Mouse (Mus musculus) heart, postnatal 14 days (tissue): Measurements from ENCODE around the gene Rasgrp2. TPM values are rescaled to one million over a fixed set of nuclear protein-coding genes. Genes with fewer than 3 reads are reported as not detected.

Source experiments
- DNase-seq, 2 experiments: peaks; one replicate each; pipeline ENCODE4 v3.0.0; 2021 to 2022
- intact Hi-C: fragments of 180-260 bp; cut with DNase I; formaldehyde crosslinking; loops from one replicate; pipeline ENCODE4 v1.15.1; 2025
- total RNA-seq, 2 experiments: library from RNA; stranded (reverse); gene quantifications; 2 replicates each; pipeline ENCODE4 v1.2.3; 2021

The Rasgrp2 gene
- total RNA-seq, 2 experiments from 2014 or later = 66.6 to 70.7 TPM

GRCm38 (mm10) chr19:6380411-6381166 is 18.6 kb upstream of the Rasgrp2 start:
- no peak for DNase-seq
- intact Hi-C loops = no loop called here

- no peak for DNase-seq
- intact Hi-C loops = no loop called here
These were observed 17.9 kb upstream of the Rasgrp2 start for GRCm38 (mm10) chr19:6381238-6381637.

- intact Hi-C loops = no loop called here
- DNase-seq = no peak
These were observed 16.7 kb upstream of the Rasgrp2 start for GRCm38 (mm10) chr19:6382323-6382924.

GRCm38 (mm10) chr19:6383470-6383869 is 15.7 kb upstream of the Rasgrp2 start:
- DNase-seq = no peak
- intact Hi-C loops = no loop called here

GRCm38 (mm10) chr19:6384128-6384527 is 15.0 kb upstream of the Rasgrp2 start, which contains the start of gene Pygm:
Gene Pygm (plus strand): TSS chr19:6384399.
- DNase-seq = peak; percentile 89 to 93
- intact Hi-C loops = no loop called here

GRCm38 (mm10) chr19:6384954-6385353 is 14.2 kb upstream of the Rasgrp2 start:
- intact Hi-C loops = no loop called here
- DNase-seq = peak; percentile 42 to 47

- intact Hi-C loops = no loop called here
These were observed 13.7 kb upstream of the Rasgrp2 start for GRCm38 (mm10) chr19:6385419-6385818.

GRCm38 (mm10) chr19:6385821-6386220 is 13.3 kb upstream of the Rasgrp2 start:
- intact Hi-C loops = no loop called here
- no peak for DNase-seq

More at GRCm38 (mm10) chr19:6385419-6385818, 13.7 kb upstream of the Rasgrp2 start:
- DNase-seq = no peak

GRCm38 (mm10) chr19:6386234-6386633 is 12.9 kb upstream of the Rasgrp2 start:
- intact Hi-C loops = no loop called here
- DNase-seq = no peak

GRCm38 (mm10) chr19:6388006-6388405 is 11.1 kb upstream of the Rasgrp2 start:
- intact Hi-C loops = no loop called here
- peak; percentile 52 to 68 for DNase-seq

- intact Hi-C loops = no loop called here
- DNase-seq = no peak
These were observed 9.3 kb upstream of the Rasgrp2 start for GRCm38 (mm10) chr19:6389803-6390202.

GRCm38 (mm10) chr19:6390251-6390650 is 8.9 kb upstream of the Rasgrp2 start:
- intact Hi-C loops = no loop called here
- no peak for DNase-seq

GRCm38 (mm10) chr19:6392743-6393393 is 6.3 kb upstream of the Rasgrp2 start:
- intact Hi-C loops = no loop called here
- DNase-seq = no peak

GRCm38 (mm10) chr19:6393637-6394036 is 5.5 kb upstream of the Rasgrp2 start:
- DNase-seq = no peak
- intact Hi-C loops = no loop called here

- DNase-seq = no peak
- intact Hi-C loops = no loop called here
These were observed 2.9 kb upstream of the Rasgrp2 start for GRCm38 (mm10) chr19:6396237-6396636.

- DNase-seq = no peak
- intact Hi-C loops = no loop called here
These were observed 1.4 kb upstream of the Rasgrp2 start for GRCm38 (mm10) chr19:6397582-6398249.

GRCm38 (mm10) chr19:6398447-6399284 is 474 bp upstream of the Rasgrp2 start:
- DNase-seq = peak; percentile 79 to 81
- intact Hi-C loops = no loop called here

GRCm38 (mm10) chr19:6400096-6401086 is 1.3 kb downstream of the Rasgrp2 start:
- DNase-seq = peak in 1 of 2 experiments; percentile 40

More at GRCm38 (mm10) chr19:6400096-6401086, 1.3 kb downstream of the Rasgrp2 start:
- intact Hi-C loops = loop anchor here (2.0 kb wide), 1 partner anchor 52 kb away; no protein-coding TSS in a partner anchor
